Mouse (Mus musculus): ENCODE results near the gene Zfp2. TPM values are rescaled to one million over a fixed set of nuclear protein-coding genes. Genes with fewer than 3 reads are reported as not detected.

The Zfp2 gene
- total and polyA plus RNA-seq, 3 experiments: not detected

DNA sequence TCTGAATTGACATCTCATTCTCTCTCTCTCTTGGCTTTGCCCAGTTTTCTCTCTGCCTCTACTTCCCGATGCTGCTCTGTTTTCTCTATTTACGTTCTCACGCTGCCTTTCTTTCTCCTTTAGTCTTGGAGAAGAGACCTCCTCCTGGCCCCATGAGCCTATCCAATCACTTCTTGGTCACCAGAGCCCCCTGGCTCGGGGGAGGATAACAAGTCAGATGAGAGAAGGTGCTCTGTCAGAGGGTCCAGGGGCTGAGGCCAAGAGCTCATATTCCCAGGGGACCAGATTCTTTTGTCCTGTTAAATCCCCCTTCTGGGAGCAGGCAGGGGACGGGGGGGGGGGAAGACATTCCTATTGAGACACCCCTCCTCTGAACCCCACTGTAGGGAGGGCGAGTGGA, 37.7 kb upstream of the Zfp2 start, which contains the start of gene Prop1:
Prop1 (minus strand) TSS at position 101 of the 400 bp plus-strand sequence.
- dilution Hi-C loops (cut with MboI; ENCODE audit: extremely low pct_ligation_motif_present, extremely low pct_unique_long_range_greater_than_20kb, low sequenced_read_pairs): no loop called here
- peaks cover 0 to 8% of the 10 kb centered on the region in 2 experiments; a peak in 1 of 4 replicates for H3K4me1 ChIP-seq (ENCODE audit: control insufficient read depth in 1 of 2, insufficient read depth in 2 of 2)
- in situ Hi-C loops (cut with MboI; ENCODE audit: low pct_ligation_motif_present, low pct_unique_long_range_greater_than_20kb, low sequenced_read_pairs): no loop called here

DNA sequence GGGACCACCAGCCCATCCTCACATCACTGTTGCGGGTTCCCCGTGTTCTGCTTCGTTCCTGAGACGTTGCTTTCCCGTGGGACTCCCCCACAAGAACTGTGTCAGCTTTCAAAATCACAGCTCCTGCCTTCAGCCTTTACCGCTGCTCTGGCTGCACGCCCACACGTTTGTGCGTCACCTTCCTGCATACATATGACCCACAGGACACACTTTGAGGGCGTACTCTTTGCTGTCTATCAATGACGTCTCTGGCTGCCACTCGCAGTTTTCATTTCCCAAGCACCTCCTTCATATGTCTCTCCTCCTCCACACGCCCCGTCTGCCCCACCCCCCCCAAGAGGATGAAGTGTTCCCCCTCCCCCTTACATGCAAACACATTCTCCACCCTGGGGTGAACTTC, 36.3 kb upstream of the Zfp2 start:
- no peak overlapping the region for H3K4me3 ChIP-seq (replicated peaks in 1 of 3; ENCODE audit: low read depth in 2 of 3, low read length in 2 of 3, poor library complexity in 1 of 3)
- peak; percentile 62 for DNase-seq (ENCODE audit: extremely low read depth)
- H3K79me2 ChIP-seq (replicated peaks; ENCODE audit: control insufficient read depth, extremely low read depth, insufficient read depth, poor library complexity, severe bottlenecking): no peaks in the 10 kb centered on the region
- no peak for TF ChIP-seq SIN3A (IDR thresholded peaks at IDR 0.05; ENCODE audit: low read length)
- no peak for TF ChIP-seq RAD21 (IDR thresholded peaks at IDR 0.05; ENCODE audit: low read depth, low read length)
- TF ChIP-seq JUND (conservative IDR thresholded peaks at IDR 0.05; ENCODE audit: low read depth, low read length): no peak
- TF ChIP-seq HCFC1 (IDR thresholded peaks at IDR 0.05; ENCODE audit: low read depth, low read length): no peak
- TF ChIP-seq CTCF (conservative IDR thresholded peaks at IDR 0.05 in 1 of 2, IDR thresholded peaks at IDR 0.05 in 1 of 2; ENCODE audit: low read depth in 2 of 2, low read length in 2 of 2): no peak
- TF ChIP-seq CHD2 (IDR thresholded peaks at IDR 0.05; ENCODE audit: low read length): peak; percentile 27; the same call in 1 of the 2 replicates
- 0 out of 2 replicates have a peak, but pooled peaks have one; percentile 37 for TF ChIP-seq MAZ (IDR thresholded peaks at IDR 0.05; ENCODE audit: low read depth, low read length)
- peak; percentile 79 for TF ChIP-seq BHLHE40 (IDR thresholded peaks at IDR 0.05; ENCODE audit: low read depth, low read length)
- no peak for TF ChIP-seq ETS1 (conservative IDR thresholded peaks at IDR 0.05; ENCODE audit: low read depth, low read length)
- no peak for TF ChIP-seq MXI1 (IDR thresholded peaks at IDR 0.05; ENCODE audit: low read depth, low read length)
- peaks cover 0 to 8% of the 10 kb centered on the region in 2 experiments; a peak in 1 of 4 replicates for H3K4me1 ChIP-seq (ENCODE audit: control insufficient read depth in 1 of 2, insufficient read depth in 2 of 2)
- peaks cover 93% of the 10 kb centered on the region for H3K27me3 ChIP-seq (replicated peaks)
- H3K36me3 ChIP-seq (replicated peaks in 1 of 2; ENCODE audit: control insufficient read depth in 1 of 2, insufficient read depth in 1 of 2, low read length in 1 of 2): no peaks in the 10 kb centered on the region
- no peaks in the 10 kb centered on the region for H3K9me3 ChIP-seq (replicated peaks; ENCODE audit: low read length)
- H3K27ac ChIP-seq (ENCODE audit: insufficient read depth, low read depth): no peak overlapping the region
- dilution Hi-C loops (cut with MboI; ENCODE audit: extremely low pct_ligation_motif_present, extremely low pct_unique_long_range_greater_than_20kb, low sequenced_read_pairs) (no loop called here), in situ Hi-C loops (cut with MboI; ENCODE audit: low pct_ligation_motif_present, low pct_unique_long_range_greater_than_20kb, low sequenced_read_pairs) (no loop called here)
- peak overlapping the region; percentile 49; the same call in 1 of the 2 replicates for H3K4me2 ChIP-seq (ENCODE audit: insufficient read depth, low read depth, poor library complexity, severe bottlenecking)
- no peak overlapping the region for H3K9ac ChIP-seq (ENCODE audit: insufficient read depth, low read depth)

More for the DNA sequence above, 37.7 kb upstream of the Zfp2 start, which contains the start of gene Prop1:
- Histone ChIP-seq H3K79me2 (replicated peaks; ENCODE audit: control insufficient read depth, extremely low read depth, insufficient read depth, poor library complexity, severe bottlenecking) (no peaks in the 10 kb centered on the region), H3K4me3 (replicated peaks in 1 of 3; ENCODE audit: low read depth in 2 of 3, low read length in 2 of 3, poor library complexity in 1 of 3) (no peak within 1 kb of the TSS), H3K27ac (ENCODE audit: insufficient read depth, low read depth) (no peak within 1 kb of the TSS), H3K9me3 (replicated peaks; ENCODE audit: low read length) (no peaks in the 10 kb centered on the region), H3K36me3 (replicated peaks in 1 of 2; ENCODE audit: control insufficient read depth in 1 of 2, insufficient read depth in 1 of 2, low read length in 1 of 2) (no peaks in the 10 kb centered on the region), H3K9ac (ENCODE audit: insufficient read depth, low read depth) (no peak within 1 kb of the TSS), H3K27me3 (replicated peaks) (peaks cover 89% of the 10 kb centered on the region), H3K4me2 (ENCODE audit: insufficient read depth, low read depth, poor library complexity, severe bottlenecking) (peak within 1 kb of the TSS; percentile 49)
- DNase-seq (ENCODE audit: extremely low read depth): no peak
- TF ChIP-seq RCOR1 (conservative IDR thresholded peaks at IDR 0.05; ENCODE audit: low read depth, low read length) (no peak), CTCF (conservative IDR thresholded peaks at IDR 0.05 in 1 of 2, IDR thresholded peaks at IDR 0.05 in 1 of 2; ENCODE audit: low read depth in 2 of 2, low read length in 2 of 2) (no peak), KAT2A (IDR thresholded peaks at IDR 0.05; ENCODE audit: insufficient replicate concordance, low read length) (no peak), USF1 (IDR thresholded peaks at IDR 0.05; ENCODE audit: low read depth, low read length) (no peak), CHD1 (IDR thresholded peaks at IDR 0.05; ENCODE audit: low read depth, low read length) (no peak), GABPA (IDR thresholded peaks at IDR 0.05; ENCODE audit: insufficient replicate concordance, low read depth, low read length) (no peak), ETS1 (conservative IDR thresholded peaks at IDR 0.05; ENCODE audit: low read depth, low read length) (no peak), EP300 (IDR thresholded peaks at IDR 0.05; ENCODE audit: low read length) (no peak), JUN (IDR thresholded peaks at IDR 0.05; ENCODE audit: insufficient read depth, low read depth, low read length) (no peak), POLR2AphosphoS2 (IDR thresholded peaks at IDR 0.05; ENCODE audit: low read depth, low read length) (no peak), SIN3A (IDR thresholded peaks at IDR 0.05; ENCODE audit: low read length) (no peak), E2F4 (IDR thresholded peaks at IDR 0.05; ENCODE audit: insufficient replicate concordance, low read depth, low read length) (no peak)
